Mouse (Mus musculus) bone marrow macrophage, adult 2 months (primary cell): ENCODE measurements around the gene Vps52.

Experiments
- CTCF ChIP-seq: IDR thresholded peaks from 2 replicates; pipeline ENCODE4 v1.5.1; 2012; ENCODE audit warnings: low read depth, mild to moderate bottlenecking, low read length, moderate library complexity
- POLR2A ChIP-seq: IDR thresholded peaks from 2 replicates; pipeline ENCODE4 v1.6.1; 2012; ENCODE audit warnings: mild to moderate bottlenecking, low read depth, low read length, borderline replicate concordance

- TF ChIP-seq POLR2A: no peak
- peak; percentile 71 for TF ChIP-seq CTCF
Observed at GRCm38 (mm10) chr17:33968489-33968888, 12.9 kb downstream of the Vps52 start.
